Comparison of ENCODE assay signal across 9 mouse cellular contexts in the genomic region with DNA sequence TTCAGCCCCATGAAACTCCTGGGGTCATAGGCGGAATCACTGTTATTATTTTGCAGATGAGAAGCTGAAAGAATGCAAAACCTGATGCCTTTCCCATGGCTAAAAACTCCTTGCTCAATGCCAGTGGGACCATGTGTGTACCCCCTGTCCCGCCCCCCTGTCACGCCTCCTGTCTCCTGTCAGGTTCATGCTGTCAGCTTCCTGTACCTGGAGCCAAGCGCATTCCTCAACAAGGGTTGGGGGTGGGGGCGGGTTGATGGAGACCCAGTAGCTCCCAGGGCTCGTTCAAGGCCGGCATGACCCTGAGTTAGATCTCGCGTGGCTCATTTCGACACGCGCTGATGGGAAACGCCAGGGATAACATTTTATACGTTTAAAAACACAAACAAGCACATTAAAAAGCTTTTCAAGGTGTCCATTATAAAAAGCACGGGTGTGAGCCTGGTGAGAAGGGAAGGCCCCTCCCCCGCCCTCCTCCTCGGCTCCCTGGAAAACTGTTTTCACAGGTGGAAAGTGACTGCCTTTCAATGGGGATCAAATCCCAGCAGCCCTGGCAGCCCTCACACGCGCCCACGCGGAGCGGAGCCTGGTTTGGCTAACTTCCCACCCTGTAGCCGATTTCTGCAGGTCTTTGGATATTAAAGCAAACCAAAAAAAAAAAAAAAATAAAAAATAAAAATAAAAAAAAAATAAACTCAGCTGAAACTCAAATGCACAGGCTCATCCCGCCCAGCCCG.
A peak's percentile ranks its signal among the peaks of the same experiment; 100 is the strongest.
DNase-seq lines count a peak whose midpoint lies in the region; ATAC-seq and TF ChIP-seq lines count a peak whose summit lies in the region.
"Had no signal": no experiment of that assay in that cellular context is flagged by ENCODE, and none has a peak within 500 bp of the region (broad histone marks: within the 10 kb centered on the region; RNA-seq: fewer than 3 reads in every experiment).

No protein-coding gene starts in this region.

- peak overlapping the region; percentile 55 for H3K4me2 ChIP-seq in limb, embryonic 13.5 days (replicated peaks)

- H3K9ac ChIP-seq in limb, embryonic 13.5 days = no peak overlapping the region

- H3K4me3 ChIP-seq in layer of hippocampus, adult 2 months = no peak overlapping the region; the same call in 1 of the 2 replicates
- H3K4me3 ChIP-seq in forebrain, embryonic 10.5 days = peak overlapping the region; percentile 43
- 0 out of 2 replicates have a peak overlapping the region, but pooled peaks have one; percentile 14 for H3K4me3 ChIP-seq in limb, embryonic 13.5 days

- H3K4me1 ChIP-seq in forebrain, embryonic 10.5 days = peaks cover 32% of the 10 kb centered on the region
- H3K4me1 ChIP-seq in limb, embryonic 13.5 days = peaks cover 45% of the 10 kb centered on the region

- peak; percentile 48 to 49 for DNase-seq in cerebellum, postnatal 14 days
- no peak for DNase-seq in cerebellum, adult 11 months
- DNase-seq in layer of hippocampus, adult 2 months (ENCODE audit: low spot score in 2 of 2) = peak; percentile 11 to 45
- DNase-seq in layer of hippocampus, adult 9-10 months (ENCODE audit: low spot score) = no peak
- no peak for DNase-seq in forebrain, embryonic 10.5 days (ENCODE audit: extremely low spot score, low spot score)
- no peak for DNase-seq in retina, postnatal 1 day
- DNase-seq: kidney, postnatal 36 days had no signal

- 14% methylated on average over 25 of the region's 25 CpGs for WGBS in forebrain, embryonic 10.5 days
- WGBS in limb, embryonic 13.5 days = 7% methylated on average over 25 of the region's 25 CpGs

- no peak for TF ChIP-seq CTCF in layer of hippocampus, adult 2 months (conservative IDR thresholded peaks at IDR 0.05)

- ATAC-seq in limb, embryonic 13.5 days (ENCODE audit: low FRiP score, low read depth) = peak; percentile 70; the same call in 1 of the 2 replicates
- no peak for ATAC-seq in granulocyte monocyte progenitor cell, adult 5-6 weeks (replicated peaks; ENCODE audit: poor library complexity, severe bottlenecking)

- no peak overlapping the region for H3K27ac ChIP-seq in layer of hippocampus, adult 2 months
- no peak overlapping the region for H3K27ac ChIP-seq in forebrain, embryonic 10.5 days
- peak overlapping the region; percentile 33; the same call in 1 of the 2 replicates for H3K27ac ChIP-seq in limb, embryonic 13.5 days

- no peaks in the 10 kb centered on the region for H3K36me3 ChIP-seq in forebrain, embryonic 10.5 days (replicated peaks)
- no peaks in the 10 kb centered on the region for H3K36me3 ChIP-seq in limb, embryonic 13.5 days

- peaks cover 40% of the 10 kb centered on the region for H3K27me3 ChIP-seq in forebrain, embryonic 10.5 days (ENCODE audit: poor library complexity, severe bottlenecking)
- H3K27me3 ChIP-seq in limb, embryonic 13.5 days = 0 out of 2 replicates have a peak, but pooled peaks cover 8% of the 10 kb centered on the region

- H3K9me3 ChIP-seq in forebrain, embryonic 10.5 days = no peaks in the 10 kb centered on the region
- no peaks in the 10 kb centered on the region for H3K9me3 ChIP-seq in limb, embryonic 13.5 days

Comparison
In these comparisons a context has a peak if more than half of its experiments do, and no peak if none do; other contexts are left out.
1. DNase-seq: peak in cerebellum, postnatal 14 days (2 of 2) and layer of hippocampus, adult 2 months (2 of 2); none in cerebellum, adult 11 months (single experiment), layer of hippocampus, adult 9-10 months (single experiment), forebrain, embryonic 10.5 days (single experiment) and retina, postnatal 1 day (single experiment).